Mouse (Mus musculus) mouse embryonic stem cell (cell line): ENCODE data around the gene Mob3a.

Experiments used
- in situ Hi-C, 2 experiments: fragments of 300-500 bp; cut with MboI; formaldehyde crosslinking; loops; 1 replicate in 1 of 2; 3 replicates in 1 of 2; pipeline ENCODE4 v1.14.3; 2019 to 2020; ENCODE audit warnings: low sequenced_read_pairs in 2 of 2, low pct_unique_long_range_greater_than_20kb in 1 of 2, mixed read lengths in 1 of 2; ENCODE audit not compliant: unreplicated experiment in 1 of 2

Mob3a gene

GRCm38 (mm10) chr10:80684214-80684613, 17.6 kb downstream of the Mob3a start:
- in situ Hi-C loops, result loop anchor here (5.0 to 10.0 kb wide), 2 partner anchors 107 to 109 kb away; partner anchors contain the start of gene Klf16 (in 2 of the 2)

- in situ Hi-C loops, result loop anchor here (5.0 to 10.0 kb wide), 2 partner anchors 106 to 109 kb away; partner anchors contain the start of gene Klf16 (in 2 of the 2)
Measured at GRCm38 (mm10) chr10:80683647-80684046, 18.1 kb downstream of the Mob3a start.

- in situ Hi-C loops, result loop anchor here (5.0 to 10.0 kb wide), 2 partner anchors 105 to 107 kb away; partner anchors contain the start of gene Klf16 (in 2 of the 2)
Measured at GRCm38 (mm10) chr10:80682003-80682402, 19.8 kb downstream of the Mob3a start.

GRCm38 (mm10) chr10:80680260-80680696, 21.5 kb downstream of the Mob3a start:
- in situ Hi-C loops, result loop anchor here (5.0 to 10.0 kb wide), 2 partner anchors 103 to 105 kb away; partner anchors contain the start of gene Klf16 (in 2 of the 2)

GRCm38 (mm10) chr10:80679556-80680259, 22.1 kb downstream of the Mob3a start:
- in situ Hi-C loops, result loop anchor here (5.0 to 10.0 kb wide), 2 partner anchors 102 to 105 kb away; partner anchors contain the start of gene Klf16 (in 2 of the 2)

- in situ Hi-C loops, result no loop called here
Measured at GRCm38 (mm10) chr10:80678601-80679377, 23.0 kb downstream of the Mob3a start.

- in situ Hi-C loops, result no loop called here
Measured at GRCm38 (mm10) chr10:80677942-80678436, 23.8 kb downstream of the Mob3a start, which contains the start of gene Mknk2. Gene Mknk2, minus strand, starts transcription at chr10:80678112.

GRCm38 (mm10) chr10:80677128-80677875, 24.5 kb downstream of the Mob3a start:
- in situ Hi-C loops, result no loop called here

- in situ Hi-C loops, result no loop called here
Measured at GRCm38 (mm10) chr10:80676198-80676928, 25.4 kb downstream of the Mob3a start.

GRCm38 (mm10) chr10:80675405-80676197, 26.2 kb downstream of the Mob3a start:
- in situ Hi-C loops, result no loop called here

- in situ Hi-C loops, result no loop called here
Measured at GRCm38 (mm10) chr10:80674851-80675404, 26.8 kb downstream of the Mob3a start.

GRCm38 (mm10) chr10:80674161-80674711, 27.5 kb downstream of the Mob3a start:
- in situ Hi-C loops, result no loop called here

GRCm38 (mm10) chr10:80673690-80674089, 28.1 kb downstream of the Mob3a start:
- in situ Hi-C loops, result no loop called here

- in situ Hi-C loops, result no loop called here
Measured at GRCm38 (mm10) chr10:80671936-80672690, 29.7 kb downstream of the Mob3a start.

- in situ Hi-C loops, result no loop called here
Measured at GRCm38 (mm10) chr10:80671251-80671650, 30.5 kb downstream of the Mob3a start.

- in situ Hi-C loops, result no loop called here
Measured at GRCm38 (mm10) chr10:80670531-80670930, 31.2 kb downstream of the Mob3a start.
